ENCODE assay signal across 19 mouse cellular contexts in genomic region chr6:136053346-136053745, GRCm38 (mm10).
DNase-seq lines count a peak whose midpoint lies in the region; ATAC-seq lines count a peak whose summit lies in the region.
"Had no signal": no experiment of that assay in that cellular context is flagged by ENCODE, and none has a peak within 500 bp of the region (broad histone marks: within the 10 kb centered on the region; RNA-seq: fewer than 3 reads in every experiment).

No protein-coding gene starts in this region.

- H3K4me1 ChIP-seq in megakaryocyte, embryonic 14.5 days = no peaks in the 10 kb centered on the region
- H3K4me1 ChIP-seq: embryonic facial prominence, embryonic 15.5 days; forebrain, embryonic 10.5 days; heart, embryonic 10.5 days; hindbrain, embryonic 12.5 days had no signal

- H3K27me3 ChIP-seq in megakaryocyte, embryonic 14.5 days (replicated peaks) = no peaks in the 10 kb centered on the region
- H3K27me3 ChIP-seq: embryonic facial prominence, embryonic 15.5 days; hindbrain, embryonic 12.5 days had no signal

- peaks cover 25% of the 10 kb centered on the region for H3K9me3 ChIP-seq in megakaryocyte, embryonic 14.5 days
- H3K9me3 ChIP-seq: embryonic facial prominence, embryonic 15.5 days; forebrain, embryonic 10.5 days; heart, embryonic 10.5 days; hindbrain, embryonic 12.5 days had no signal

- no peak for ATAC-seq in megakaryocyte, adult 5-6 weeks (ENCODE audit: poor library complexity, severe bottlenecking)
- ATAC-seq: forebrain, embryonic 14.5 days had no signal

- no peaks in the 10 kb centered on the region for H3K36me3 ChIP-seq in megakaryocyte, embryonic 14.5 days (replicated peaks; ENCODE audit: low read length)
- H3K36me3 ChIP-seq: embryonic facial prominence, embryonic 15.5 days; forebrain, embryonic 10.5 days; heart, embryonic 10.5 days; hindbrain, embryonic 12.5 days had no signal

- DNase-seq in cerebellum, postnatal 10 days = peak; percentile 63 to 65
- DNase-seq in cerebellum, adult 11 months = no peak
- peak; percentile 39 for DNase-seq in layer of hippocampus, adult 11-12 months (ENCODE audit: low spot score)
- no peak for DNase-seq in layer of hippocampus, postnatal 25 days (ENCODE audit: extremely low spot score in 1 of 2, low spot score in 1 of 2)
- DNase-seq in retina, postnatal 1 day = no peak
- DNase-seq: adrenal gland, postnatal 10 days; embryo, embryonic 11 days; gastrocnemius, adult 2 months; gastrocnemius, postnatal 25 days; heart, postnatal 10 days; heart, postnatal 4 days had no signal

- peak overlapping the region; percentile 10 for H3K4me3 ChIP-seq in megakaryocyte, embryonic 14.5 days (replicated peaks)
- H3K4me3 ChIP-seq: embryonic facial prominence, embryonic 15.5 days; erythroblast, embryonic 14.5 days; forebrain, embryonic 10.5 days; gastrocnemius, adult 2 months; heart, embryonic 10.5 days; hindbrain, embryonic 12.5 days had no signal

Comparison
In these comparisons a context has a peak if more than half of its experiments do, and no peak if none do; other contexts are left out.
1. DNase-seq: peak in cerebellum, postnatal 10 days (2 of 2) and layer of hippocampus, adult 11-12 months (single experiment); none in cerebellum, adult 11 months (single experiment), layer of hippocampus, postnatal 25 days (0 of 2) and retina, postnatal 1 day (single experiment).